Mouse (Mus musculus) small intestine, adult 2 months (tissue): ENCODE measurements around the gene Rab4a.

Experiments used
- CTCF ChIP-seq: fragments of 200-500 bp; IDR thresholded peaks from 2 replicates; pipeline ENCODE4 v1.5.1; 2012; ENCODE audit warnings: low read depth, mild to moderate bottlenecking, control low read depth, inconsistent platforms, low read length, moderate library complexity, mixed read lengths; ENCODE audit not compliant: insufficient replicate concordance, insufficient read length; ENCODE audit errors: extremely low read depth
- POLR2A ChIP-seq: fragments of 200-500 bp; IDR thresholded peaks from 2 replicates; pipeline ENCODE4 v1.6.1; 2012; ENCODE audit warnings: low read depth, mild to moderate bottlenecking, control low read depth, inconsistent platforms, low read length, moderate library complexity

GRCm38 (mm10) chr8:123858574-123858940 lies 52.8 kb downstream of the Rab4a start:
- TF ChIP-seq POLR2A (no peak), CTCF (no peak)
